Mouse (Mus musculus): Measurements from ENCODE around the gene Pcyox1.
"Not testable (repeated sequence)": the region's sequence is repeated elsewhere in the genome, so short reads cannot be mapped to it uniquely, and the experiment has no call there.

Pcyox1 gene

DNA sequence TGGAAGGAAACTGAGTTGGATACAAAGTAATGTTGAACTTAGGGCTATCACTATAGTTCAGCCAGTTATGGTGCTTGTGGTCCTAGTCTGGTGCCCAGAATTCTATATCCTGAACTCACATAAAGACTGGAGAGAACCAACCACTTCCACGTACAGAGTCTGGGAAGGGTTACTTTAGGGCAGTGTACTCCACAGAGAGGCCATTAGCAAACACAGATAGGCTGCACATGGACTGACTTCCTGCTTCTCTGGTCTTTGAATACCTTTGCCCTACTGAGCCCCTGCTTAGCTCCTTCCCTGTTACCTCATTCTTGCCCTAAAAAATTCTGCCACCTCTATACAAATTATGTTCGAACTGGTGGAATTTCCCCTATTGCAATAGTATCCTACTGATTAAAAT, 3.0 kb upstream of the Pcyox1 start:
- in situ Hi-C loops (cut with MboI, MseI): loop anchor here (5.0 to 25.0 kb wide), 4 partner anchors 33 to 1137 kb away; partner anchors contain the start of genes Arhgap25 (in 1 of the 2), C87436 (in 1 of the 2), Dusp11 (in 1 of the 2) and Fam136a (in 1 of the 2)

DNA sequence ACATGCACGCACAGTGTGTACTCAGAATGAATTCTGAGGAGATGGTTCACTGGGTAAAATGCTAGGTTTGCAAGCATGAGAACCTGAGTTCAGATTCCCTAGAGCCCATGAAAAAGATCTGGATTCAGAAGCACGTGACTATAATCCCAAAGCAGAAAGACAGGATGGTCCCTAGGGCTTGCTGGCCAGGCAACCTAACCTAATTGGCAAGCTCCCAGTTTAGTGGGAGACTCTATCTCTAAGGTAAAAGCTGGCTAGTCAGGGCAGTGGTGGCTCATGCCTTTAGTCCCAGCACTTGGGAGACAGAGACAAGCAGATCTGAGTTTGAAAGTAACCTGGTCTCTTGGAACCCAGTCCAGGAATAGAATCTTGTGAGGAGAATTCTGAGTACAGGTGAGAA, 2.0 kb upstream of the Pcyox1 start:
- in situ Hi-C loops (cut with MboI, MseI): loop anchor here (5.0 to 10.0 kb wide), 2 partner anchors 38 to 434 kb away; partner anchors contain the start of genes C87436 (in 1 of the 2) and Dusp11 (in 1 of the 2)

DNA sequence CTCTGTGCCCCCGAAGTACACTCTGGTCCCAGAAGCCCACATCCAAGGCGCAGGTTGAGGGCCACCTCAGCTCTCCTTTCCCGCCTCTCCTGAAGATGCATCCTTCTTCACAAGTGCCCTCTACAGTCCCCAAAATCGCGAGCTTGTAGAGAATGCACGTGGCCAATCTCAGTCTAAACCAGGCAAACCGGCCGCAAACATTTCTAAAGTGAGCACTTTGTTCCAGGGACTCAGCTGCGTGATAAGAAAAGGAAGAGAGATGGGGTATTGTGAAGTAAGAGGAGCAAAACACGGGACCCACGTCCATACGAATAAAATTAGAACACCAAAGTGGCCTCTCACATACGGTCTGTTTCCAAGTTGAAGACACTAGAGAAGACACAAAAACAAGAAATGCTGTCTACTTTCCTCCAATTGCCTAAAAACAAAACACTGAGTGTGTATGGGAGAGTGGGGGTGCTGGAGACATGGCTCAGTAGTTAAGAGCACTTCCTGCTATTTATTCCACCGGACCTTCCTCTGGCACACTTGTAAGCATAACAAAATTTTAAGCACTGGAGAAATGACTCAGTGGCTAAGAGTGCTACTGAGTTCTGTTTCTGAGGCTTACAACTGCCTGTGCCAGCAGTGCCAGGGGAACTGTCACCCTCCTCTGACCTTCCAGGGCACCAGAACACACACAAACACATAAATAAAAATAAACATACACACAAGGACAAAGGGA, 465 bp upstream of the Pcyox1 start:
- in situ Hi-C loops (cut with MboI, MseI): loop anchor here (5.0 to 10.0 kb wide), 2 partner anchors 40 to 433 kb away; partner anchors contain the start of genes C87436 (in 1 of the 2) and Dusp11 (in 1 of the 2)

GRCm38 (mm10) chr6:86395969-86396368, 985 bp downstream of the Pcyox1 start:
- in situ Hi-C loops (cut with MboI, MseI): loop anchor here (5.0 to 10.0 kb wide), 2 partner anchors 41 to 431 kb away; partner anchors contain the start of genes C87436 (in 1 of the 2) and Dusp11 (in 1 of the 2)

- in situ Hi-C loops (cut with MboI, MseI): loop anchor here (5.0 to 10.0 kb wide), 2 partner anchors 42 to 430 kb away; partner anchors contain the start of genes C87436 (in 1 of the 2) and Dusp11 (in 1 of the 2)
Observed at GRCm38 (mm10) chr6:86395021-86395420, 1.9 kb downstream of the Pcyox1 start.

- in situ Hi-C loops (cut with MboI, MseI): loop anchor here in 1 of 2 experiments (10.0 kb wide), 1 partner anchor 429 kb away; the partner anchor contains the start of gene Dusp11
Observed at GRCm38 (mm10) chr6:86394078-86394720, 2.8 kb downstream of the Pcyox1 start.

DNA sequence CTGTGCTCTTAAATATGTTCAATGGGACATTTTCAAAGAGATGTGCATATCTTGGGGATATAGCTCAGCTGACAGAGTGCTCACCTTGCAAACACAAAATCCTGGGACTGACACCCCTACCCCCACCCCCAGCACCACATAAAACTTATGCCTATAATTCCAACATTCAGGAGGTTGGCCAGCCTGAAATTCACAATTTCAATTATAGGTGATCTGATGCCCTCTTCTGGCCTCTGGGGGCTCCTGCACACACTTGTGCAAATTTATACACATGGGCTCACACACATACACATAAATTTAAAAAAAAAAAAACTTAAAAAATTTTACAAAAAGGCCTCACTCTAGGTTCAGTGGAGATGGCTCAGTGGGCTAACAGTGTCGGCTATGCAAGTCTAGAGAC, 3.8 kb downstream of the Pcyox1 start:
- in situ Hi-C loops (cut with MboI, MseI): loop anchor here in 1 of 2 experiments (10.0 kb wide), 1 partner anchor 428 kb away; the partner anchor contains the start of gene Dusp11

DNA sequence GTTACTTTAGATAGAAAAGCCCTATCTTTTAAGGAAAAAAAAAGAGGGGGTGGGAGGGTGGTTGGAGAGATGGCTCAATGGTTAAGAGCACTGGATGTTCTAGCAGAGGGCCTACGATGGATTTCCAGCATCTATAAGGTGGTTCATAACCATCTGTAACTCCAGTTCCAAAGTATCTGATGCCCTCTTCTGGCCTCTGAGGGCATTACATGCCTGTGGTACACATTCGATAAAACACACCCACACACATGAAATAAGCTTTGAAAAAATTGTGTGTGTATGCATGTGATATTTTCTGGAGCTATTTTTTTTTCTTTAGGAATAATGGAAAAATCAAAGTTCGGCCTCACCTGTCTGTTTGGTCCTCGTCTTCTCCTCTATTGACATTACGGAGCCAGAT, 5.6 kb downstream of the Pcyox1 start:
- in situ Hi-C loops (cut with MboI, MseI): loop anchor here in 1 of 2 experiments (10.0 kb wide), 1 partner anchor 427 kb away; the partner anchor contains the start of gene Dusp11

DNA sequence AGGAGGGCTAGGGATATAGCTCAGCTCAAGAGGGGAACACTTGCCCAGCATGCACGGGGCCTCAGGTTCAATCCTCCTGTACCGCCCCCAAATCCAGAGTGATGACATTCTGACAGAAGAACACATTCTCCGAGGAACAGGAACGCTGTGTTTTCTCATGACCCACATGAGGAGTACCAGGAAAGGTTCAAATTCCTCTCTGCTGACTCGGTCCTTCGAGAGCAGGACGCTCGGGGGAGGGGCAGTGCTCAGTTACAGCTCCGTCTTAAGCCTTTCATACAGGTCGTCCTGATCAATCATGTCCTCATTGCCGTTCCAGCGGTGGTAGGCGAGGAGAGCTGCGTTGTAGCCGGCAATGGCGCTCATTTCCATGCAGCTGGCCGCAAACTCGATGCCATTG, 8.5 kb downstream of the Pcyox1 start:
- in situ Hi-C loops (cut with MboI, MseI): no loop called here

GRCm38 (mm10) chr6:86387313-86387712, 9.6 kb downstream of the Pcyox1 start:
- in situ Hi-C loops (cut with MboI, MseI): no loop called here

- in situ Hi-C loops (cut with MboI, MseI): no loop called here
Observed at GRCm38 (mm10) chr6:86385362-86386104, 11.4 kb downstream of the Pcyox1 start.

DNA sequence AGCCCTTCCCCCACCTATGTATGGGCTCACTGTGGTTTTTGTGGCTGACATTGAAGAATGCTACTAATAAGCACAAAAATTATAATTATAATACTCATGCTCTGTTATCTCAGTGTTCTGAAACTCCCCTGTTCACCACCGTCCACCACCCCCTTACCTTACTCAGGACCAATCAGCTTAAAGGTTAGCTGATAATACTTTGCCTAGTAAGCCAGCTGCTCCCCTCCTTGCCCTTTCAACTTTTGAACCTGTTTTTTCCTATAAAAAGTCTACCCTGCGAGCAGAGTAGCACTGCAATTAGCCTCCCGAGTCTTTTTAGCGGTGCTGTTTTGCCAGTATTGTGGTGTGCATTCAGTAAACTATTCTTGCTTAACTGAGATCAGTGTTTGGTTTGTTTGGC, 12.3 kb downstream of the Pcyox1 start:
- in situ Hi-C loops (cut with MboI, MseI): no loop called here

- in situ Hi-C loops (cut with MboI, MseI): no loop called here
Observed at GRCm38 (mm10) chr6:86383370-86383769, 13.6 kb downstream of the Pcyox1 start.

DNA sequence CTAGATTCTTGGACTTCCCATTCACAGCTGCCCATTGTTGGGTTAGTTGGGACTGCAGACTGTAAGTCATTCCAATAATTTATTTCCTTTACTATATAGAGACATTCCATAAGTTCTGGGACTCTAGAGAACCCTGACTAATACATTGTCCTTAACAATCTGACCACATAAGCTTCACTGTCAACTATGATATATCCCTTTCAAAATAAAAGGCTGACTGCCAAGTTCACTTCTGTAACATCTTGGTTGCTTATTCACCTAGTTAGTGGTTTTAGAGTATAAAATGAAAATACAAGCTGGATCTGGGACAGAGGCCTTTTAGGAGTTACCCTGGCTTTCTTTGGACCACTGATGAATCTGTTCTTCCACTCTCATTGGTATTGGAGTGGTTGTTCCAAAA, 14.4 kb downstream of the Pcyox1 start:
- in situ Hi-C loops (cut with MboI, MseI): no loop called here

DNA sequence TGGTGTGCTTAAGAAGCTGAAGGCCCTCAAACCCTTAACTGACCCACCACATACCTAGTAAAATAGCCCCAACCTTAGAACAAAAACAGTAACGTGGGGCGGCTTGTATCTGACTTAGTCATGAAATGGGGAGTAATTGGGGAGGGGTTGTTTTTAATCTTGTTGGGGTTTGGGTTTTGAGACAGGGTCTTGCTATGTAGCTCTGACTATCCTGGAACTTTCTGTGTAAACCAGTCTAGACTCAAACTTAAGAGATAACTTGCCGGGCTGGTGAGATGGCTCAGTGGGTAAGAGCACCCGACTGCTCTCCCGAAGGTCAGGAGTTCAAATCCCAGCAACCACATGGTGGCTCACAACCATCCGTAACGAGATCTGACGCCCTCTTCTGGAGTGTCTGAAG, 16.8 kb downstream of the Pcyox1 start:
- in situ Hi-C loops (cut with MboI, MseI): not testable (repeated sequence)

GRCm38 (mm10) chr6:86378341-86378740, 18.6 kb downstream of the Pcyox1 start:
- in situ Hi-C loops (cut with MboI, MseI): no loop called here

GRCm38 (mm10) chr6:86373556-86373955, 23.4 kb downstream of the Pcyox1 start:
- in situ Hi-C loops (cut with MboI, MseI): no loop called here

DNA sequence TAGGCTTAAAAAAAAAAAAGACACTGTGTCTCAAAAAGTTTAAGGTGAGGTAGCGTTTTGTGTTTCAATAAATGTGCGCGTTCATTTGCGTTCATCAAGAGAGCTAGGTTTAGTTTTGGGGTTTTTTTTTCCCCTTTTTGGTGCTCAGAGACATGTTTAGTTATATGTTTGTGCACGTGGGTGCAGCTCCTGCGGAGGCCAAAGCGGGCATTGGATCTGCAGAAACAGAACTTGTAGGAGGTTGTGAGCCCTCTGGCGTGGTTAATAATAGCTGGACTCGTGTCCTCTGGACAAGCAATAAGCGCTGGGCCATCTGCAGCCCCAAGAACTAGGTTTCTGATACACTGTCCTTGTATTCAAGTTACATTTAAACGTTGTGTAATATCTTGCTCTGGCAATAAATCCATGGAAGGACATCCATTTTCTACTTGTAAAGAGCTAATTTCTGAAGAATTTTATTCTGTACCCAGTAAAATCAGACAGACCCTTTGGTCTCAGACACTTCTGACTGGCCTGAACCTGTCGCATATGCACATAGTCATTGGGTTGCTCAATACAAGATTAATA, 24.9 kb downstream of the Pcyox1 start:
- in situ Hi-C loops (cut with MboI, MseI): no loop called here

- in situ Hi-C loops (cut with MboI, MseI): no loop called here
Observed at GRCm38 (mm10) chr6:86371340-86371911, 25.5 kb downstream of the Pcyox1 start.

DNA sequence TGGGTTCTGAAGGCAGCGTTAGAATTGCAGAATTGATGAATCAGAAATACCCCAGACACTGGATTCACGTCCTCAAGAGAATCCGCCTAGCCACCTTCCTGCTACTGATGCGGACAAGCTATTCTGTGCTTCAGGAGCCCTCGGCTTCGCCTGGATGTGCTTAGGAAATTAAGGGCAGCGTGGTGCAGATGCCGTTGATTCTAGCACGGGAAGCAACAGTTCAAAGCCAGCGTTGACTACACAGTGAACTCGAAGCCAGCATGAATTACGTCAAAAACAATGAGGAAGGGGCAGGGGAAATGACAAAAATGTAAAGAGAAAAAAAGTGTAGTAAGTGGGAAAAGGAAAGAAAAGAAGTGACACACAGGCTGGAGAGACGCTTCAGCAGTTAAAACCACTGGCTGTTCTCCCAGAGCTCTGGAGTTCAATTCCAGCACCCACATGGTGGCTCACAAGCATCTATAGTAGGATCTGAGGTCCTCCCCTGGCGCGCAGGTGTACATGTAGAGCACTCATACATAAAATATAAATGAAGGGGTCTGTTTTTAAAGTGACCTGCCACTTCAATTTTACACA, 26.1 kb downstream of the Pcyox1 start, which contains the start of gene Snrpg:
Gene Snrpg (plus strand): TSS at position 541 of the 576 bp plus-strand sequence.
- in situ Hi-C loops (cut with MboI, MseI): no loop called here

Data from T-helper 17 cell (primary cell).